ENCODE assay signal across 31 mouse cellular contexts in the genomic region with DNA sequence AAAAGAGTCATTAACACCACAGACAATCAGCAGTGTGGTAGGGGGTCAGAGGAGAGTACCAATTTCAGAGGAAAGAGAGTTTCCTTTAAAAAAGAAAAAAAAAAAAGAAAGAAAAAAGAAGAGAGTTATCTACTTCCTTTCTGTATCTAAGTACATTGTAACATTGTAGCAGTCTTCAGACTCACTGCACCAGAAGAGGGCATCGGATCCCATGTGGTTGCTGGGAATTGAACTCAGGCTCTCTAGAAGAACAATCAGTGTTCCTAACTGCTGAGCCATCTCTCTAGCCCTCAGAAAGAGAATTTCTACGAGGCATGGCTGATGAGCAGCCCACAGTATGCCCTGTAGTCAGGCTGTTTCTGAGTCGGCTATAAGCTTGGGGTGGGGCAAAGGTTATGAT. TPM values are rescaled to one million over a fixed set of nuclear protein-coding genes. Genes with fewer than 3 reads are reported as not detected.
DNase-seq lines count a peak whose midpoint lies in the region; ATAC-seq and TF ChIP-seq lines count a peak whose summit lies in the region.
"Had no signal": no experiment of that assay in that cellular context is flagged by ENCODE, and none has a peak within 500 bp of the region (broad histone marks: within the 10 kb centered on the region; RNA-seq: fewer than 3 reads in every experiment).

No protein-coding gene starts in this region.

- peak; percentile 34 for DNase-seq in CD4-positive, CD25-positive, alpha-beta regulatory T cell, adult 2 months (ENCODE audit: low read depth, low spot score)
- no peak for DNase-seq in kidney, adult 2 months
- DNase-seq in kidney, postnatal 14 days = no peak
- DNase-seq in midbrain, postnatal 0 days (ENCODE audit: low spot score) = no peak
- no peak for DNase-seq in midbrain, embryonic 14.5 days
- DNase-seq in spleen, postnatal 10 days (ENCODE audit: low spot score in 2 of 2) = no peak
- DNase-seq in natural killer cell, adult 2 months (ENCODE audit: low spot score in 2 of 2) = no peak
- DNase-seq: adrenal gland, adult 8-10 months; cerebellum, adult 11-12 months; cerebellum, adult 9-11 months; gastrocnemius, postnatal 10 days; heart, postnatal 36 days; kidney, adult 11 months; lung, embryonic 14.5 days; lung, postnatal 14 days; right cerebral cortex, adult 18-20 months; spleen, adult 18-20 months; thymus, adult 2 months; thymus, postnatal 36 days had no signal

- no peaks in the 10 kb centered on the region for H3K36me3 ChIP-seq in kidney, adult 2 months (ENCODE audit: control insufficient read depth, insufficient read depth, low read length)
- H3K36me3 ChIP-seq in midbrain, postnatal 0 days (ENCODE audit: insufficient read depth, low read length) = peaks cover 2% of the 10 kb centered on the region
- H3K36me3 ChIP-seq in midbrain, embryonic 14.5 days (ENCODE audit: control insufficient read depth, insufficient read depth, low read length) = peaks cover 1% of the 10 kb centered on the region
- H3K36me3 ChIP-seq: forebrain, embryonic 10.5 days; midbrain, embryonic 15.5 days had no signal

- H3K4me2 ChIP-seq in midbrain, postnatal 0 days (ENCODE audit: low read depth, low read length, poor library complexity, severe bottlenecking) = no peak overlapping the region
- H3K4me2 ChIP-seq in midbrain, embryonic 14.5 days (ENCODE audit: low read length) = no peak overlapping the region
- H3K4me2 ChIP-seq: embryonic facial prominence, embryonic 13.5 days; heart, embryonic 11.5 days; hindbrain, embryonic 12.5 days; limb, embryonic 15.5 days; lung, embryonic 14.5 days; midbrain, embryonic 15.5 days; neural tube, embryonic 12.5 days had no signal

- no peaks in the 10 kb centered on the region for H3K27me3 ChIP-seq in kidney, adult 2 months (replicated peaks; ENCODE audit: control insufficient read depth, insufficient read depth, low read length)
- no peaks in the 10 kb centered on the region for H3K27me3 ChIP-seq in midbrain, postnatal 0 days (ENCODE audit: insufficient read depth, low read length)
- H3K27me3 ChIP-seq in midbrain, embryonic 14.5 days (ENCODE audit: control insufficient read depth, insufficient read depth, low read length) = no peaks in the 10 kb centered on the region
- H3K27me3 ChIP-seq: embryonic facial prominence, embryonic 13.5 days; hindbrain, embryonic 12.5 days; limb, embryonic 15.5 days; midbrain, embryonic 15.5 days; neural tube, embryonic 12.5 days had no signal

- H3K9me3 ChIP-seq in midbrain, postnatal 0 days (ENCODE audit: low read length) = no peaks in the 10 kb centered on the region
- H3K9me3 ChIP-seq in midbrain, embryonic 14.5 days (ENCODE audit: control insufficient read depth, low read length) = no peaks in the 10 kb centered on the region
- H3K9me3 ChIP-seq: embryonic facial prominence, embryonic 13.5 days; forebrain, embryonic 10.5 days; hindbrain, embryonic 12.5 days; limb, embryonic 10.5 days; limb, embryonic 15.5 days; midbrain, embryonic 15.5 days; neural tube, embryonic 12.5 days had no signal

- no peak overlapping the region for H3K4me3 ChIP-seq in kidney, adult 2 months (ENCODE audit: insufficient read depth, low read depth, low read length)
- no peak overlapping the region for H3K4me3 ChIP-seq in midbrain, postnatal 0 days (ENCODE audit: low read depth, low read length)
- no peak overlapping the region for H3K4me3 ChIP-seq in midbrain, embryonic 14.5 days (replicated peaks; ENCODE audit: low read depth, low read length)
- H3K4me3 ChIP-seq: embryonic facial prominence, embryonic 13.5 days; forebrain, embryonic 10.5 days; hindbrain, embryonic 12.5 days; limb, embryonic 10.5 days; limb, embryonic 15.5 days; midbrain, embryonic 15.5 days; neural tube, embryonic 12.5 days had no signal

- no peaks in the 10 kb centered on the region for H3K4me1 ChIP-seq in kidney, adult 2 months (ENCODE audit: control insufficient read depth, insufficient read depth, low read length)
- no peaks in the 10 kb centered on the region for H3K4me1 ChIP-seq in midbrain, postnatal 0 days (ENCODE audit: insufficient read depth, low read length)
- no peaks in the 10 kb centered on the region for H3K4me1 ChIP-seq in midbrain, embryonic 14.5 days (ENCODE audit: control insufficient read depth, insufficient read depth, low read length)
- H3K4me1 ChIP-seq: embryonic facial prominence, embryonic 13.5 days; forebrain, embryonic 10.5 days; hindbrain, embryonic 12.5 days; limb, embryonic 10.5 days; limb, embryonic 15.5 days; midbrain, embryonic 15.5 days; neural tube, embryonic 12.5 days had no signal

- TF ChIP-seq CTCF in kidney, adult 2 months (conservative IDR thresholded peaks at IDR 0.05; ENCODE audit: insufficient read depth, insufficient read length, low read depth, low read length) = peak; percentile 21; the same call in 1 of the 2 replicates
- peak; percentile 26; the same call in 1 of the 2 replicates for TF ChIP-seq CTCF in midbrain, postnatal 0 days (IDR thresholded peaks at IDR 0.05)

- TF ChIP-seq POLR2A in kidney, adult 2 months (IDR thresholded peaks at IDR 0.05; ENCODE audit: low read depth, low read length) = no peak

- no peak for ATAC-seq in CD4-positive, CD25-positive, alpha-beta regulatory T cell, adult 4 months
- no peak for ATAC-seq in midbrain, postnatal 0 days (ENCODE audit: low FRiP score)
- ATAC-seq in midbrain, embryonic 14.5 days (ENCODE audit: low FRiP score, low TSS enrichment) = no peak
- ATAC-seq: forebrain, embryonic 16.5 days; midbrain, embryonic 15.5 days had no signal

- 43% methylated on average over 3 of the region's 3 CpGs for WGBS in kidney, adult 2 months
- 78% methylated on average over 3 of the region's 3 CpGs for WGBS in midbrain, postnatal 0 days
- WGBS in midbrain, embryonic 14.5 days = 77% methylated on average over 3 of the region's 3 CpGs

- no peak overlapping the region for H3K9ac ChIP-seq in midbrain, postnatal 0 days (replicated peaks; ENCODE audit: low read length, poor library complexity, severe bottlenecking)
- H3K9ac ChIP-seq in midbrain, embryonic 14.5 days (replicated peaks; ENCODE audit: low read length) = no peak overlapping the region
- H3K9ac ChIP-seq: embryonic facial prominence, embryonic 13.5 days; hindbrain, embryonic 12.5 days; limb, embryonic 15.5 days; liver, embryonic 14.5 days; lung, embryonic 14.5 days; midbrain, embryonic 15.5 days; neural tube, embryonic 12.5 days had no signal

- H3K27ac ChIP-seq in kidney, adult 2 months (ENCODE audit: insufficient read depth, low read depth, low read length) = no peak overlapping the region
- H3K27ac ChIP-seq in midbrain, postnatal 0 days (ENCODE audit: low read depth, low read length) = no peak overlapping the region
- H3K27ac ChIP-seq in midbrain, embryonic 14.5 days (replicated peaks; ENCODE audit: low read depth, low read length) = no peak overlapping the region
- H3K27ac ChIP-seq: embryonic facial prominence, embryonic 13.5 days; forebrain, embryonic 10.5 days; hindbrain, embryonic 12.5 days; hindbrain, postnatal 0 days; limb, embryonic 10.5 days; limb, embryonic 15.5 days; liver, embryonic 14.5 days; midbrain, embryonic 15.5 days; neural tube, embryonic 12.5 days had no signal

RNA-seq across cellular contexts. Expression of gene Trappc10, which starts 21.4 kb away (rescaled TPM):
- 1 to 10 TPM; 4.9 to 9.0 TPM for polyA plus RNA-seq in CD4-positive, CD25-positive, alpha-beta regulatory T cell, adult 4 months (2017; shearing (Covaris generic))
- 45.0 and 57.5 TPM in 2 replicates for polyA plus RNA-seq in kidney, adult 2 months (2012; rRNA removed)
- total RNA-seq in midbrain, postnatal 0 days (2014; rRNA removed) = 102 and 129 TPM in 2 replicates
- polyA plus RNA-seq in midbrain, postnatal 0 days (2015; fragmentation: Nextera tagmentation; extraction: Ambion mirVana) = 35.1 and 42.2 TPM in 2 replicates
- polyA plus RNA-seq in midbrain, embryonic 14.5 days (2014; fragmentation: Nextera tagmentation; extraction: Ambion mirVana) = 33.4 and 37.2 TPM in 2 replicates
